Mouse (Mus musculus): ENCODE measurements around the gene S100a3.

S100a3 gene

GRCm38 (mm10) chr3:90601486-90602110 is 41.2 kb downstream of the S100a3 start, which contains the start of gene Gm42674:
TSS of gene Gm42674 (plus strand) at chr3:90601904.
- DNase-seq (ENCODE audit: low read depth): no peak

- peak; percentile 92 for DNase-seq (ENCODE audit: low read depth)
These were observed 43.2 kb downstream of the S100a3 start, which contains the start of gene S100a4 for GRCm38 (mm10) chr3:90603623-90604022. TSS of gene S100a4 (plus strand) at chr3:90603771.

- DNase-seq (ENCODE audit: low read depth): peak; percentile 94
These were observed 44.0 kb downstream of the S100a3 start for GRCm38 (mm10) chr3:90604416-90604815.

GRCm38 (mm10) chr3:90605049-90605448 is 44.7 kb downstream of the S100a3 start:
- DNase-seq (ENCODE audit: low read depth): peak; percentile 73

GRCm38 (mm10) chr3:90605736-90606135 is 45.4 kb downstream of the S100a3 start:
- DNase-seq (ENCODE audit: low read depth): no peak

- no peak for DNase-seq (ENCODE audit: low read depth)
These were observed 45.8 kb downstream of the S100a3 start for GRCm38 (mm10) chr3:90606185-90606584.

- DNase-seq (ENCODE audit: low read depth): peak; percentile 38
These were observed 47.0 kb downstream of the S100a3 start for GRCm38 (mm10) chr3:90607361-90607760.

GRCm38 (mm10) chr3:90608223-90608622 is 47.8 kb downstream of the S100a3 start, which contains the start of gene S100a5:
TSS of gene S100a5 (plus strand) at chr3:90608523.
- no peak for DNase-seq (ENCODE audit: low read depth)

GRCm38 (mm10) chr3:90609102-90609501 is 48.7 kb downstream of the S100a3 start:
- peak; percentile 63 for DNase-seq (ENCODE audit: low read depth)

- DNase-seq (ENCODE audit: low read depth): no peak
These were observed 51.1 kb downstream of the S100a3 start for GRCm38 (mm10) chr3:90611494-90611893.

- DNase-seq (ENCODE audit: low read depth): peak; percentile 76
These were observed 51.7 kb downstream of the S100a3 start for GRCm38 (mm10) chr3:90612061-90612460.

- peak; percentile 95 for DNase-seq (ENCODE audit: low read depth)
These were observed 52.4 kb downstream of the S100a3 start, which contains the start of gene S100a6 for GRCm38 (mm10) chr3:90612728-90613291. TSS of gene S100a6 (plus strand) at chr3:90612882.

GRCm38 (mm10) chr3:90613461-90614147 is 53.2 kb downstream of the S100a3 start:
- peak; percentile 50 for DNase-seq (ENCODE audit: low read depth)

- DNase-seq (ENCODE audit: low read depth): no peak
These were observed 53.8 kb downstream of the S100a3 start for GRCm38 (mm10) chr3:90614148-90614530.

- DNase-seq (ENCODE audit: low read depth): peak; percentile 41
These were observed 54.4 kb downstream of the S100a3 start for GRCm38 (mm10) chr3:90614611-90615251.

GRCm38 (mm10) chr3:90615415-90615814 is 55.0 kb downstream of the S100a3 start:
- peak; percentile 85 for DNase-seq (ENCODE audit: low read depth)

- DNase-seq (ENCODE audit: low read depth): no peak
These were observed 55.5 kb downstream of the S100a3 start for GRCm38 (mm10) chr3:90615911-90616310.

GRCm38 (mm10) chr3:90617586-90617985 is 57.2 kb downstream of the S100a3 start:
- DNase-seq (ENCODE audit: low read depth): peak; percentile 56

- DNase-seq (ENCODE audit: low read depth): no peak
These were observed 61.2 kb downstream of the S100a3 start for GRCm38 (mm10) chr3:90621552-90621951.

- peak; percentile 19 for DNase-seq (ENCODE audit: low read depth)
These were observed 63.2 kb downstream of the S100a3 start for GRCm38 (mm10) chr3:90623435-90624071.

GRCm38 (mm10) chr3:90625496-90625895 is 65.1 kb downstream of the S100a3 start:
- no peak for DNase-seq (ENCODE audit: low read depth)

Measured in 416B (cell line).